Mouse (Mus musculus) liver, adult 2 months (tissue): ENCODE data around the gene Sept5.

Experiments
- CTCF ChIP-seq: fragments of 200-500 bp; IDR thresholded peaks from 2 replicates; pipeline ENCODE4 v1.5.1; 2011; ENCODE audit warnings: low read depth, low read length, control low read depth
- POLR2A ChIP-seq: fragments of 200-500 bp; IDR thresholded peaks from 2 replicates; pipeline ENCODE4 v1.6.1; 2011; ENCODE audit warnings: low read length, control low read depth; ENCODE audit not compliant: insufficient read depth; ENCODE audit errors: extremely low read depth

DNA sequence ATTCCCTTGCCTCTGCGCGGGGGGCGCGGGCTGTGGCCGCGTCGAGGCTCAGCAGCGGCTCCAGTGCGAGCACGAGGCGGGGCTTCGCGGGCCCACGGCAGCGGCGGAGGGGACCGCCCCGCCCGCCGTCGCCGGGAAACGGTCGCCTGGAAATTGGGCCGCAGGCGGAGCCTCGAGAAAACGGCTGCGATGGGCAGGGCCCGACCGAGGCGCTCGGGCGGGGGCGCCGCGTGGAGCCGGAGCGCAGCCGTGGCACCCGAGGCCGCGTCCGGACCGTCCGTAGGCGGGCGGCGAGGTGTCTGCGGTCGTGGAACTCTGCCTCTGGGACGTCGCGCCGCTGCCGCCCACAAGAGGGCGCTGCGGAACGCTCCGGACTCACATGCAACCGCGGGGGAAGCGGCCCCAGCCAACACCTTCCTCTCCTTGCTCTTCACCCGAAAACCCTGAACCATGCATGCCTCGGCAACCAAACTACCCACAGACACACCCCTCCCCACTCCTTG, 3.3 kb downstream of the Sept5 start, which contains the start of gene Gm49601:
- TF ChIP-seq CTCF (peak; percentile 88), POLR2A (no peak)
